Mouse (Mus musculus): Measurements from ENCODE around the gene 4930486L24Rik.

DNA sequence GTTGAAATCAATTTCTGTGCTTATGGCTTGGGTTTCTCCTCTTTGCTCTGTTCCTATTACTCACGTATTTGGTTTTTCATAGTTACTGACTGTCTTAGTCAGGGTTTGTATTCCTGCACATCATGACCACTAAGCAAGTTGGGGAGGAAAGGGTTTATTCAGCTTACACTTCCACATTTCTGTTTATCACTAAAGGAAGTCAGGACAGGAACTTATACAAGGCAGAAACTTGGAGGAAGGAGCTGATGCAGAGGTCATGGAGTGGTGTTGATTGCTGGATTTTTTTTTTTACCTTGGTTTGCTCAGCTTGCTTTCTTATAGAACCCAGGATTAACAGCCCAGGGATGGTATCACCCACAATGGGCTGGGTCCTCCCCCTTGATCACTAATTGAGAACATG, 28.0 kb upstream of the 4930486L24Rik start:
- TF ChIP-seq CTCF (conservative IDR thresholded peaks at IDR 0.05 in 1 of 2, IDR thresholded peaks at IDR 0.05 in 1 of 2; ENCODE audit: low read depth in 2 of 2, low read length in 2 of 2), result no peak
- no peak for TF ChIP-seq ZC3H11A (IDR thresholded peaks at IDR 0.05; ENCODE audit: low read depth, low read length)
- TF ChIP-seq JUND (conservative IDR thresholded peaks at IDR 0.05; ENCODE audit: low read depth, low read length), result no peak
- TF ChIP-seq PAX5 (IDR thresholded peaks at IDR 0.05; ENCODE audit: low read length), result no peak
- no peak for TF ChIP-seq IRF4 (IDR thresholded peaks at IDR 0.05; ENCODE audit: low read depth, low read length)
- no peak for TF ChIP-seq NELFE (IDR thresholded peaks at IDR 0.05; ENCODE audit: low read depth, low read length)
- TF ChIP-seq UBTF (IDR thresholded peaks at IDR 0.05; ENCODE audit: low read depth, low read length), result no peak
- no peak for TF ChIP-seq JUN (IDR thresholded peaks at IDR 0.05; ENCODE audit: insufficient read depth, low read depth, low read length)

Measured in CH12.LX (cell line).